Mouse (Mus musculus): ENCODE measurements around the gene Mapk8ip3. TPM values are rescaled to one million over a fixed set of nuclear protein-coding genes. Genes with fewer than 3 reads are reported as not detected.
A peak's percentile ranks its signal among the peaks of the same experiment; 100 is the strongest.

Gene Mapk8ip3
- polyA plus RNA-seq, 1 experiment from 2014 or later = 11.6 TPM

GRCm38 (mm10) chr17:24881738-24882440, 54.9 kb downstream of the Mapk8ip3 start:
- H3K36me3 ChIP-seq (ENCODE audit: control insufficient read depth, insufficient read depth) = peaks cover 20% of the 10 kb centered on the region
- no peaks in the 10 kb centered on the region for H3K27me3 ChIP-seq (ENCODE audit: control insufficient read depth, insufficient read depth, low read depth, low read length)
- 40% methylated on average over 7 of the region's 7 CpGs for WGBS (ENCODE audit: insufficient replicate concordance)
- no peak overlapping the region for H3K9ac ChIP-seq (ENCODE audit: low read depth, low read length)
- H3K27ac ChIP-seq (ENCODE audit: low read length) = no peak overlapping the region
- no peak for ATAC-seq (ENCODE audit: low read depth)
- no peak overlapping the region for H3K4me2 ChIP-seq (ENCODE audit: low read depth, low read length)
- H3K4me3 ChIP-seq (ENCODE audit: low read depth, low read length) = no peak overlapping the region
- H3K4me1 ChIP-seq (ENCODE audit: control insufficient read depth, low read depth, low read length) = peaks cover 13% of the 10 kb centered on the region
- H3K9me3 ChIP-seq (replicated peaks; ENCODE audit: control insufficient read depth, low read length) = no peaks in the 10 kb centered on the region

- Histone ChIP-seq H3K36me3 (ENCODE audit: control insufficient read depth, insufficient read depth) (peaks cover 14% of the 10 kb centered on the region), H3K9ac (ENCODE audit: low read depth, low read length) (no peak overlapping the region), H3K4me3 (ENCODE audit: low read depth, low read length) (no peak overlapping the region), H3K27me3 (ENCODE audit: control insufficient read depth, insufficient read depth, low read depth, low read length) (no peaks in the 10 kb centered on the region), H3K27ac (ENCODE audit: low read length) (no peak overlapping the region), H3K4me1 (ENCODE audit: control insufficient read depth, low read depth, low read length) (peaks cover 3% of the 10 kb centered on the region; the same call in 1 of the 2 replicates), H3K9me3 (replicated peaks; ENCODE audit: control insufficient read depth, low read length) (no peaks in the 10 kb centered on the region), H3K4me2 (ENCODE audit: low read depth, low read length) (peak overlapping the region; percentile 1; the same call in 1 of the 2 replicates)
- 68% methylated on average over 8 of the region's 8 CpGs for WGBS (ENCODE audit: insufficient replicate concordance)
- no peak for ATAC-seq (ENCODE audit: low read depth)
These were observed 58.2 kb downstream of the Mapk8ip3 start for GRCm38 (mm10) chr17:24878531-24878930.

GRCm38 (mm10) chr17:24878117-24878397, 58.7 kb downstream of the Mapk8ip3 start:
- Histone ChIP-seq H3K27ac (ENCODE audit: low read length) (peak overlapping the region; percentile 62), H3K4me2 (ENCODE audit: low read depth, low read length) (peak overlapping the region; percentile 17; the same call in 1 of the 2 replicates), H3K9me3 (replicated peaks; ENCODE audit: control insufficient read depth, low read length) (no peaks in the 10 kb centered on the region), H3K36me3 (ENCODE audit: control insufficient read depth, insufficient read depth) (peaks cover 9% of the 10 kb centered on the region), H3K27me3 (ENCODE audit: control insufficient read depth, insufficient read depth, low read depth, low read length) (no peaks in the 10 kb centered on the region), H3K9ac (ENCODE audit: low read depth, low read length) (no peak overlapping the region), H3K4me3 (ENCODE audit: low read depth, low read length) (no peak overlapping the region), H3K4me1 (ENCODE audit: control insufficient read depth, low read depth, low read length) (peaks cover 3% of the 10 kb centered on the region; the same call in 1 of the 2 replicates)
- peak; percentile 71 for ATAC-seq (ENCODE audit: low read depth)
- WGBS (ENCODE audit: insufficient replicate concordance) = 59% methylated on average over 5 of the region's 5 CpGs

GRCm38 (mm10) chr17:24877336-24878116, 59.3 kb downstream of the Mapk8ip3 start:
- Histone ChIP-seq H3K27me3 (ENCODE audit: control insufficient read depth, insufficient read depth, low read depth, low read length) (no peaks in the 10 kb centered on the region), H3K9ac (ENCODE audit: low read depth, low read length) (0 out of 2 replicates have a peak overlapping the region, but pooled peaks have one; percentile 12), H3K27ac (ENCODE audit: low read length) (peak overlapping the region; percentile 62), H3K9me3 (replicated peaks; ENCODE audit: control insufficient read depth, low read length) (no peaks in the 10 kb centered on the region), H3K4me2 (ENCODE audit: low read depth, low read length) (peak overlapping the region; percentile 17), H3K36me3 (ENCODE audit: control insufficient read depth, insufficient read depth) (peaks cover 4% of the 10 kb centered on the region; the same call in 1 of the 2 replicates), H3K4me1 (ENCODE audit: control insufficient read depth, low read depth, low read length) (peaks cover 3% of the 10 kb centered on the region; the same call in 1 of the 2 replicates), H3K4me3 (ENCODE audit: low read depth, low read length) (peak overlapping the region; percentile 5; the same call in 1 of the 2 replicates)
- peak; percentile 75 for ATAC-seq (ENCODE audit: low read depth)
- 58% methylated on average over 10 of the region's 10 CpGs for WGBS (ENCODE audit: insufficient replicate concordance)

- H3K36me3 ChIP-seq (ENCODE audit: control insufficient read depth, insufficient read depth) = no peaks in the 10 kb centered on the region
- H3K4me2 ChIP-seq (ENCODE audit: low read depth, low read length) = no peak overlapping the region
- H3K27ac ChIP-seq (ENCODE audit: low read length) = no peak overlapping the region
- no peak for ATAC-seq (ENCODE audit: low read depth)
- peaks cover 3% of the 10 kb centered on the region; the same call in 1 of the 2 replicates for H3K4me1 ChIP-seq (ENCODE audit: control insufficient read depth, low read depth, low read length)
- no peak overlapping the region for H3K4me3 ChIP-seq (ENCODE audit: low read depth, low read length)
- H3K27me3 ChIP-seq (ENCODE audit: control insufficient read depth, insufficient read depth, low read depth, low read length) = no peaks in the 10 kb centered on the region
- H3K9ac ChIP-seq (ENCODE audit: low read depth, low read length) = no peak overlapping the region
- 60% methylated on average over 8 of the region's 8 CpGs for WGBS (ENCODE audit: insufficient replicate concordance)
- no peaks in the 10 kb centered on the region for H3K9me3 ChIP-seq (replicated peaks; ENCODE audit: control insufficient read depth, low read length)
These were observed 61.8 kb downstream of the Mapk8ip3 start for GRCm38 (mm10) chr17:24874989-24875388.

GRCm38 (mm10) chr17:24874405-24874745, 62.4 kb downstream of the Mapk8ip3 start:
- Histone ChIP-seq H3K27ac (ENCODE audit: low read length) (no peak overlapping the region), H3K9ac (ENCODE audit: low read depth, low read length) (no peak overlapping the region), H3K4me3 (ENCODE audit: low read depth, low read length) (no peak overlapping the region), H3K36me3 (ENCODE audit: control insufficient read depth, insufficient read depth) (no peaks in the 10 kb centered on the region), H3K4me1 (ENCODE audit: control insufficient read depth, low read depth, low read length) (peaks cover 3% of the 10 kb centered on the region; the same call in 1 of the 2 replicates), H3K9me3 (replicated peaks; ENCODE audit: control insufficient read depth, low read length) (no peaks in the 10 kb centered on the region), H3K4me2 (ENCODE audit: low read depth, low read length) (no peak overlapping the region), H3K27me3 (ENCODE audit: control insufficient read depth, insufficient read depth, low read depth, low read length) (no peaks in the 10 kb centered on the region)
- WGBS (ENCODE audit: insufficient replicate concordance) = 17% methylated on average over 1 of the region's 1 CpGs
- ATAC-seq (ENCODE audit: low read depth) = no peak

GRCm38 (mm10) chr17:24873695-24874404, 62.9 kb downstream of the Mapk8ip3 start:
- Histone ChIP-seq H3K4me3 (ENCODE audit: low read depth, low read length) (no peak overlapping the region), H3K36me3 (ENCODE audit: control insufficient read depth, insufficient read depth) (no peaks in the 10 kb centered on the region), H3K27me3 (ENCODE audit: control insufficient read depth, insufficient read depth, low read depth, low read length) (no peaks in the 10 kb centered on the region), H3K4me1 (ENCODE audit: control insufficient read depth, low read depth, low read length) (peaks cover 3% of the 10 kb centered on the region; the same call in 1 of the 2 replicates), H3K9ac (ENCODE audit: low read depth, low read length) (no peak overlapping the region), H3K27ac (ENCODE audit: low read length) (no peak overlapping the region), H3K9me3 (replicated peaks; ENCODE audit: control insufficient read depth, low read length) (no peaks in the 10 kb centered on the region), H3K4me2 (ENCODE audit: low read depth, low read length) (no peak overlapping the region)
- no peak for ATAC-seq (ENCODE audit: low read depth)
- WGBS (ENCODE audit: insufficient replicate concordance) = 48% methylated on average over 4 of the region's 4 CpGs

GRCm38 (mm10) chr17:24867914-24868313, 68.9 kb downstream of the Mapk8ip3 start:
- no peaks in the 10 kb centered on the region for H3K9me3 ChIP-seq (replicated peaks; ENCODE audit: control insufficient read depth, low read length)
- H3K4me2 ChIP-seq (ENCODE audit: low read depth, low read length) = no peak overlapping the region
- H3K27ac ChIP-seq (ENCODE audit: low read length) = no peak overlapping the region
- no peaks in the 10 kb centered on the region for H3K4me1 ChIP-seq (ENCODE audit: control insufficient read depth, low read depth, low read length)
- 87% methylated on average over 10 of the region's 10 CpGs for WGBS (ENCODE audit: insufficient replicate concordance)
- no peaks in the 10 kb centered on the region for H3K27me3 ChIP-seq (ENCODE audit: control insufficient read depth, insufficient read depth, low read depth, low read length)
- peaks cover 8% of the 10 kb centered on the region for H3K36me3 ChIP-seq (ENCODE audit: control insufficient read depth, insufficient read depth)
- H3K9ac ChIP-seq (ENCODE audit: low read depth, low read length) = no peak overlapping the region
- no peak for ATAC-seq (ENCODE audit: low read depth)
- no peak overlapping the region for H3K4me3 ChIP-seq (ENCODE audit: low read depth, low read length)

Measured in liver, embryonic 16.5 days (tissue).